Comparison of ENCODE assay signal across 8 mouse cellular contexts in the genomic region with DNA sequence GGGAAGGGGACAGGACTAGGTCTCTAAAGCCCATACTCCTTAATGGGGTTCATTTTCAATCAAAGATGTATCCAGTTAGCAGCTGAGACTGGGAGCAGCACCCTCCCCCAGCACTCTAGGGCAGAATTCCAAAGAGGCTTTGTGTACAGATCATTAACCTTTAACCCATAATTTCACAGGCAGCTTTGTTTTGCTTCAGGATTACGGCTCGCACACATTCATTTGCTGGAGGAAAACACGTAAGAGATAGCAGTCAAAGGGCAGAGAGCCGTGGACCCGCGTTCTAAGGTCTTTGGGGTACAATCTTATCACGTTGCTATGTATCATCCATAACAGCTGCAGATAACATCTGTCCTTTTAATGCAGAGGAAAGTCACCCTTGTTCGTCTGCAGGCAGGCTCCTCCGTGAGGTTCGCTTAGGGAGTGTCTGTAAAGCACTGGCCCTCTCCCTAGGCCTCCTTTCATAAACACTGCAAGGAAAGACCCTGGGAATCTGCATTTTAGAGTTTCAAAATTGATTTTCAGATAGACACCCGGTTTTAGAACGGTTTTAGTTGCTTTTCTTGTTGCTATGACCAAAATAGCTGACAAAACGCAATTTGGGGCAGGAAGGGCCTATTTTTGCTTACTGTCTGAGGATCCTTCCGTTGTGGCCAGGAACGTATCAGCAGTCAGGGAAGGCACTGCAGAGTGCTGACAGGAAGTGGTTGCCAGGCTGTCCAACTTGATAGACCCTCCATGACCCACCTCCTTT. TPM values are rescaled to one million over a fixed set of nuclear protein-coding genes. Genes with fewer than 3 reads are reported as not detected.
A peak's percentile ranks its signal among the peaks of the same experiment; 100 is the strongest.
DNase-seq lines count a peak whose midpoint lies in the region; ATAC-seq and TF ChIP-seq lines count a peak whose summit lies in the region.

No protein-coding gene starts in this region.

- peak overlapping the region; percentile 83 for H3K27ac ChIP-seq in limb, embryonic 10.5 days
- H3K27ac ChIP-seq in midbrain, embryonic 14.5 days (replicated peaks; ENCODE audit: low read depth, low read length) = no peak overlapping the region

- ATAC-seq in midbrain, embryonic 14.5 days (ENCODE audit: low FRiP score, low TSS enrichment) = no peak

- intact Hi-C loops in heart, postnatal 25 days (cut with DNase I) = loop anchor here (2.0 kb wide), 1 partner anchor 22 kb away; no protein-coding TSS in a partner anchor

- peak; percentile 7 to 15 for DNase-seq in lung, adult 18-20 months
- no peak for DNase-seq in lung, adult 2 months
- peak; percentile 74 for DNase-seq in embryo, embryonic 10 days (ENCODE audit: low spot score)
- peak; percentile 24 for DNase-seq in heart, postnatal 25 days (ENCODE audit: low spot score)
- DNase-seq in limb, embryonic 10.5 days (ENCODE audit: low spot score) = peak; percentile 38
- peak; percentile 53 for DNase-seq in midbrain, embryonic 14.5 days
- no peak for DNase-seq in cerebellum, adult 9-10 months
- no peak for DNase-seq in cerebellum, adult 11 months

- WGBS in lung, adult 2 months = 16% methylated on average over 15 of the region's 15 CpGs
- 22% methylated on average over 15 of the region's 15 CpGs for WGBS in limb, embryonic 10.5 days
- WGBS in midbrain, embryonic 14.5 days = 31% methylated on average over 15 of the region's 15 CpGs

- H3K4me3 ChIP-seq in lung, adult 2 months (replicated peaks; ENCODE audit: extremely low read depth, low read depth, low read length) = no peak overlapping the region
- no peak overlapping the region for H3K4me3 ChIP-seq in limb, embryonic 10.5 days
- no peak overlapping the region for H3K4me3 ChIP-seq in midbrain, embryonic 14.5 days (replicated peaks; ENCODE audit: low read depth, low read length)

- H3K9ac ChIP-seq in midbrain, embryonic 14.5 days (replicated peaks; ENCODE audit: low read length) = no peak overlapping the region

- H3K9me3 ChIP-seq in limb, embryonic 10.5 days (replicated peaks) = no peaks in the 10 kb centered on the region
- no peaks in the 10 kb centered on the region for H3K9me3 ChIP-seq in midbrain, embryonic 14.5 days (ENCODE audit: control insufficient read depth, low read length)

- no peak for TF ChIP-seq CTCF in lung, adult 2 months (IDR thresholded peaks at IDR 0.05; ENCODE audit: insufficient read depth, low read length)

- no peaks in the 10 kb centered on the region for H3K27me3 ChIP-seq in limb, embryonic 10.5 days (ENCODE audit: low read depth, poor library complexity, severe bottlenecking)
- no peaks in the 10 kb centered on the region for H3K27me3 ChIP-seq in midbrain, embryonic 14.5 days (ENCODE audit: control insufficient read depth, insufficient read depth, low read length)

- H3K4me2 ChIP-seq in midbrain, embryonic 14.5 days (ENCODE audit: low read length) = no peak overlapping the region

- no peak for TF ChIP-seq POLR2A in lung, adult 2 months (IDR thresholded peaks at IDR 0.05; ENCODE audit: borderline replicate concordance, extremely low read depth, low read depth, low read length)

- H3K36me3 ChIP-seq in limb, embryonic 10.5 days = no peaks in the 10 kb centered on the region
- no peaks in the 10 kb centered on the region for H3K36me3 ChIP-seq in midbrain, embryonic 14.5 days (ENCODE audit: control insufficient read depth, insufficient read depth, low read length)

- peaks cover 10% of the 10 kb centered on the region for H3K4me1 ChIP-seq in lung, adult 2 months (ENCODE audit: control insufficient read depth, insufficient read depth, low read length)
- peaks cover 40% of the 10 kb centered on the region for H3K4me1 ChIP-seq in limb, embryonic 10.5 days
- peaks cover 4% of the 10 kb centered on the region; the same call in 1 of the 2 replicates for H3K4me1 ChIP-seq in midbrain, embryonic 14.5 days (ENCODE audit: control insufficient read depth, insufficient read depth, low read length)

RNA-seq across cellular contexts. Expression of a gene that starts 52.0 kb away (rescaled TPM):
- polyA plus RNA-seq in lung, adult 2 months (2012; rRNA removed) = 21.9 and 30.8 TPM in 2 replicates
- 100 to 1,000 TPM; 167 to 189 TPM for total RNA-seq in heart, postnatal 25 days (2021)
- polyA plus RNA-seq in limb, embryonic 10.5 days (2016; fragmentation: Nextera tagmentation; extraction: Ambion mirVana) = 25.2 and 27.8 TPM in 2 replicates
- polyA plus RNA-seq in midbrain, embryonic 14.5 days (2014; fragmentation: Nextera tagmentation; extraction: Ambion mirVana) = 26.1 and 27.0 TPM in 2 replicates

Comparison
In these comparisons a context has a peak if more than half of its experiments do, and no peak if none do; other contexts are left out.
1. DNase-seq: peak in lung, adult 18-20 months (2 of 2), embryo, embryonic 10 days (single experiment), heart, postnatal 25 days (single experiment), limb, embryonic 10.5 days (single experiment) and midbrain, embryonic 14.5 days (single experiment); none in lung, adult 2 months (single experiment), cerebellum, adult 9-10 months (single experiment) and cerebellum, adult 11 months (single experiment).